Mouse (Mus musculus): Measurements from ENCODE around the gene Rgl2. TPM values are rescaled to one million over a fixed set of nuclear protein-coding genes. Genes with fewer than 3 reads are reported as not detected.
"Not testable (repeated sequence)": the region's sequence is repeated elsewhere in the genome, so short reads cannot be mapped to it uniquely, and the experiment has no call there.

Gene Rgl2
- 37.3 and 38.7 TPM in 2 replicates for polyA plus RNA-seq (2014; fragmentation: Nextera tagmentation; extraction: Ambion mirVana)

DNA sequence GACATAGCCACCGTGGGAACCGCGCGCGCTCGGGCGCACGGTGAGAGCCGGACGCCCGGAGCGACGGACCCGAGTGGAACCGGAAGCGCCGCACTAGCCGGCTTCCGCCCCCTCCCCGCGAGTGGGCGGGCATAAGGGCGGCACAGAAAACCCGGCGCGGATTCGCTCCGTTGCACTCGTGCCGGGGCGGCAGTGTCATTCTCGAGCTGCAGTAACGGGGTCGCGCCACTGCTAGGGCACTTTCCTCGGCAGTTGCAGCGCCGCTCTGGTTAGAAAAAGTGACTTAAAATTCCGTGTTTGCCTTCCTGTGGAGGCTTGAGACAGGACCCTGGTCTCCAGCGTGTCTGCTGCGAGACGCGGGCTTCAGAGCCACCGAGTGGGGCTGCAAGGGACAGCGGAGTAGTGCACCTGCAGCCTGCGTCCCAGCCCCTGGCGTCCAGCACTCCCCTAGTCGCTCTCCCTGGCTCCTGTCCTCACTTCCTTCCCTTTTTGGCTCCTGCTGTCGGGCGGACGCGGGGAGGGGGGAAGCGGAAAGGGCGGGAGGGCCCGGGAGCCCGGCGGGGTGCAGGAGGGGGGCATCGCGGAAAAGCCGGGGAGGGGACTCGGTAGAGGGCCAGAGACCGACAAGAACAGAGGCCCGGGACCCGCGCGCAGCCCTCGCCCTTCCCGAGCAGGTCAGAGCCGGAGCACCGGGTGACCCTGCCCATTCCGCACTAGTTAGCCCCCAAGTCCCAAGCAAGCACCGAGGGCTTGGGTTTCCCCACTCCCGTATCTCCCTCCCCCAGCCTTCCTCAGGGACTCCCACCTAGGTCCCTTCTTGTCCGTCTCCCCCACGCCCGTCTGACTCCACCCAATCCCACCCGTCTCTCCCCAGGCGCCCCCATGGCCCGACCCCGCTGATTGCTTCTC lies at the start of gene Rgl2:
Rgl2 (plus strand) TSS at position 173 of the 909 bp plus-strand sequence.
- Histone ChIP-seq H3K36me3 (ENCODE audit: control insufficient read depth, insufficient read depth, low read length) (0 out of 2 replicates have a peak, but pooled peaks cover 4% of the 10 kb centered on the region), H3K27ac (replicated peaks; ENCODE audit: low read depth, low read length) (peak within 1 kb of the TSS; percentile 87), H3K9ac (ENCODE audit: low read length) (peak within 1 kb of the TSS; percentile 81), H3K4me1 (ENCODE audit: control insufficient read depth, insufficient read depth, low read length) (peaks cover 15% of the 10 kb centered on the region), H3K4me2 (ENCODE audit: low read depth, severe bottlenecking) (peak within 1 kb of the TSS; percentile 99), H3K9me3 (ENCODE audit: control insufficient read depth, low read length) (no peaks in the 10 kb centered on the region), H3K27me3 (ENCODE audit: control insufficient read depth, insufficient read depth, low read length) (no peaks in the 10 kb centered on the region), H3K4me3 (ENCODE audit: low read depth, low read length) (peak within 1 kb of the TSS; percentile 91)
- under 1% methylated on average over 76 of the region's 80 CpGs for WGBS
- ATAC-seq (ENCODE audit: insufficient number of reproducible peaks, low FRiP score, low TSS enrichment, low read depth): peak; percentile 73
- peak; percentile 97 for DNase-seq (ENCODE audit: low spot score)

GRCm38 (mm10) chr17:33884320-33884719 lies 45.0 kb upstream of the Rgl2 start:
- ATAC-seq (ENCODE audit: insufficient number of reproducible peaks, low FRiP score, low TSS enrichment, low read depth); H3K9ac ChIP-seq (ENCODE audit: low read length); H3K27ac ChIP-seq (replicated peaks; ENCODE audit: low read depth, low read length); H3K27me3 ChIP-seq (ENCODE audit: control insufficient read depth, insufficient read depth, low read length); H3K4me1 ChIP-seq (ENCODE audit: control insufficient read depth, insufficient read depth, low read length); H3K9me3 ChIP-seq (ENCODE audit: control insufficient read depth, low read length); DNase-seq (ENCODE audit: low spot score); H3K4me3 ChIP-seq (ENCODE audit: low read depth, low read length); H3K4me2 ChIP-seq (ENCODE audit: low read depth, severe bottlenecking): not testable (repeated sequence)
- WGBS: 86% methylated on average over 9 of the region's 11 CpGs
- peaks cover 22% of the 10 kb centered on the region for H3K36me3 ChIP-seq (ENCODE audit: control insufficient read depth, insufficient read depth, low read length)

- not testable (repeated sequence) for H3K27me3 ChIP-seq (ENCODE audit: control insufficient read depth, insufficient read depth, low read length); DNase-seq (ENCODE audit: low spot score); H3K4me3 ChIP-seq (ENCODE audit: low read depth, low read length); H3K27ac ChIP-seq (replicated peaks; ENCODE audit: low read depth, low read length); H3K4me1 ChIP-seq (ENCODE audit: control insufficient read depth, insufficient read depth, low read length); H3K4me2 ChIP-seq (ENCODE audit: low read depth, severe bottlenecking); H3K36me3 ChIP-seq (ENCODE audit: control insufficient read depth, insufficient read depth, low read length); H3K9me3 ChIP-seq (ENCODE audit: control insufficient read depth, low read length); H3K9ac ChIP-seq (ENCODE audit: low read length); ATAC-seq (ENCODE audit: insufficient number of reproducible peaks, low FRiP score, low TSS enrichment, low read depth)
- WGBS: 62% methylated on average over 2 of the region's 2 CpGs
These were observed 41.5 kb upstream of the Rgl2 start for GRCm38 (mm10) chr17:33887802-33888201.

- not testable (repeated sequence) for H3K4me1 ChIP-seq (ENCODE audit: control insufficient read depth, insufficient read depth, low read length); H3K9me3 ChIP-seq (ENCODE audit: control insufficient read depth, low read length); H3K27me3 ChIP-seq (ENCODE audit: control insufficient read depth, insufficient read depth, low read length); H3K4me2 ChIP-seq (ENCODE audit: low read depth, severe bottlenecking); ATAC-seq (ENCODE audit: insufficient number of reproducible peaks, low FRiP score, low TSS enrichment, low read depth); H3K9ac ChIP-seq (ENCODE audit: low read length); H3K4me3 ChIP-seq (ENCODE audit: low read depth, low read length); DNase-seq (ENCODE audit: low spot score); H3K27ac ChIP-seq (replicated peaks; ENCODE audit: low read depth, low read length); H3K36me3 ChIP-seq (ENCODE audit: control insufficient read depth, insufficient read depth, low read length)
These were observed 41.1 kb upstream of the Rgl2 start for GRCm38 (mm10) chr17:33888230-33888629.

- under 1% methylated on average over 38 of the region's 44 CpGs for WGBS
These were observed 39.3 kb upstream of the Rgl2 start for GRCm38 (mm10) chr17:33889941-33890532.

GRCm38 (mm10) chr17:33890533-33891059 lies 38.7 kb upstream of the Rgl2 start, which contains the start of gene Kifc1:
Kifc1 (minus strand) TSS chr17:33890661.
- DNase-seq (ENCODE audit: low spot score) (peak; percentile 100), ATAC-seq (ENCODE audit: insufficient number of reproducible peaks, low FRiP score, low TSS enrichment, low read depth) (peak; percentile 97)
- H3K36me3 ChIP-seq (ENCODE audit: control insufficient read depth, insufficient read depth, low read length): peaks cover 3% of the 10 kb centered on the region; the same call in 1 of the 2 replicates
- no peaks in the 10 kb centered on the region for H3K27me3 ChIP-seq (ENCODE audit: control insufficient read depth, insufficient read depth, low read length)
- no peak within 1 kb of the TSS; the same call in 1 of the 2 replicates for H3K27ac ChIP-seq (replicated peaks; ENCODE audit: low read depth, low read length)
- H3K9ac ChIP-seq (ENCODE audit: low read length): peak within 1 kb of the TSS; percentile 73
- H3K4me2 ChIP-seq (ENCODE audit: low read depth, severe bottlenecking): peak within 1 kb of the TSS; percentile 60
- no peaks in the 10 kb centered on the region for H3K4me1 ChIP-seq (ENCODE audit: control insufficient read depth, insufficient read depth, low read length)
- WGBS: under 1% methylated on average over 48 of the region's 49 CpGs
- no peaks in the 10 kb centered on the region for H3K9me3 ChIP-seq (ENCODE audit: control insufficient read depth, low read length)
- H3K4me3 ChIP-seq (ENCODE audit: low read depth, low read length): peak within 1 kb of the TSS; percentile 60

More at GRCm38 (mm10) chr17:33889941-33890532, 39.3 kb upstream of the Rgl2 start:
- peak overlapping the region; percentile 60 for H3K4me2 ChIP-seq (ENCODE audit: low read depth, severe bottlenecking)
- peak; percentile 54; the same call in 1 of the 2 replicates for ATAC-seq (ENCODE audit: insufficient number of reproducible peaks, low FRiP score, low TSS enrichment, low read depth)
- peak overlapping the region; percentile 73 for H3K9ac ChIP-seq (ENCODE audit: low read length)
- not testable (repeated sequence) for H3K27me3 ChIP-seq (ENCODE audit: control insufficient read depth, insufficient read depth, low read length); H3K36me3 ChIP-seq (ENCODE audit: control insufficient read depth, insufficient read depth, low read length); H3K9me3 ChIP-seq (ENCODE audit: control insufficient read depth, low read length); H3K4me1 ChIP-seq (ENCODE audit: control insufficient read depth, insufficient read depth, low read length); H3K27ac ChIP-seq (replicated peaks; ENCODE audit: low read depth, low read length)
- DNase-seq (ENCODE audit: low spot score): peak; percentile 30
- peak overlapping the region; percentile 60 for H3K4me3 ChIP-seq (ENCODE audit: low read depth, low read length)

DNA sequence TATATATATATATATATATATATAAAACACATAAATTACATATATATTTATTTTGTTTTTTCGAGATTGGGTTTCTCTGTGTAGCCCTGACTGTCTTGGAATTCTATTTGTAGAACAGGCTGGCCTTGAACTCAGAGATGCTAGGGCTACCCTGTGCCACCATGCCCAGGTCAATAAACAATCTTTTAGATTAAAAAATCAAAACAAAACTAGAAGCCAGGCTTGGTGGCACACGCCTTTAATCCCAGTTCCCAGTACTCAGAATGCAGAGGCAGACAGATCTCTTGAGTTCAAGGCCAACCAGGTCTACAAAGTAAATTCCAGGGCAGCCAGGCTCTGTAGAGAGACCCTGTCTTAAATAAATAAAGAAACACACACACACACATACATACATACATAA lies 38.0 kb upstream of the Rgl2 start:
- ATAC-seq (ENCODE audit: insufficient number of reproducible peaks, low FRiP score, low TSS enrichment, low read depth) (no peak), DNase-seq (ENCODE audit: low spot score) (no peak)
- no peak overlapping the region for H3K4me2 ChIP-seq (ENCODE audit: low read depth, severe bottlenecking)
- no peaks in the 10 kb centered on the region for H3K27me3 ChIP-seq (ENCODE audit: control insufficient read depth, insufficient read depth, low read length)
- no peak overlapping the region for H3K9ac ChIP-seq (ENCODE audit: low read length)
- no peak overlapping the region for H3K4me3 ChIP-seq (ENCODE audit: low read depth, low read length)
- 69% methylated on average over 2 of the region's 2 CpGs for WGBS
- H3K27ac ChIP-seq (replicated peaks; ENCODE audit: low read depth, low read length): no peak overlapping the region
- no peaks in the 10 kb centered on the region for H3K36me3 ChIP-seq (ENCODE audit: control insufficient read depth, insufficient read depth, low read length)
- no peaks in the 10 kb centered on the region for H3K4me1 ChIP-seq (ENCODE audit: control insufficient read depth, insufficient read depth, low read length)
- no peaks in the 10 kb centered on the region for H3K9me3 ChIP-seq (ENCODE audit: control insufficient read depth, low read length)

- H3K9ac ChIP-seq (ENCODE audit: low read length); H3K4me2 ChIP-seq (ENCODE audit: low read depth, severe bottlenecking); H3K36me3 ChIP-seq (ENCODE audit: control insufficient read depth, insufficient read depth, low read length); H3K9me3 ChIP-seq (ENCODE audit: control insufficient read depth, low read length); ATAC-seq (ENCODE audit: insufficient number of reproducible peaks, low FRiP score, low TSS enrichment, low read depth); DNase-seq (ENCODE audit: low spot score); H3K4me3 ChIP-seq (ENCODE audit: low read depth, low read length); H3K4me1 ChIP-seq (ENCODE audit: control insufficient read depth, insufficient read depth, low read length); H3K27ac ChIP-seq (replicated peaks; ENCODE audit: low read depth, low read length); H3K27me3 ChIP-seq (ENCODE audit: control insufficient read depth, insufficient read depth, low read length): not testable (repeated sequence)
- 67% methylated on average over 6 of the region's 6 CpGs for WGBS
These were observed 37.5 kb upstream of the Rgl2 start for GRCm38 (mm10) chr17:33891892-33892291.
